11 mouse cellular contexts compared by ENCODE assay signal in the genomic region with DNA sequence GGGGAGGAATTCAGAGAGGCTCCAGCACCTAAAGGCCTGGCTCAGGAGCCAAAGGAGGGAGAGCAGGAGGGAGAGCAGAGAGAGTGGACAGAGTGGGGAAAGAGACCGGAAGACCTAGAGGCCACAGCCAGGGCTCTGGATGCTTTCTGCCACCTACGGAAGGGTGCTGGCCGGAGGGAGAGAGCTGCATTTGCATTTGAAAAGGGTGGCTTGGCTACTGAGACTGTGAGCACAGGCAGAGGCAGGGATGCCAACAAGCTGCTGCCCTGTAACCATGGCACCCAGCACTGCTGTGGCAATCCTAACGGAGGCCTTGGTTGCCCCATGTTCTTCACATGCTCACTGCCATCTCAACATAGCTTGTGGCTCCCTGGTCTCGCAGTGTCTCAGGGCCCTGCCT.
A peak's percentile ranks its signal among the peaks of the same experiment; 100 is the strongest.
DNase-seq lines count a peak whose midpoint lies in the region; ATAC-seq lines count a peak whose summit lies in the region.
"Had no signal": no experiment of that assay in that cellular context is flagged by ENCODE, and none has a peak within 500 bp of the region (broad histone marks: within the 10 kb centered on the region; RNA-seq: fewer than 3 reads in every experiment).

No protein-coding gene starts in this region.

- H3K27me3 ChIP-seq in hindbrain, embryonic 12.5 days = no peaks in the 10 kb centered on the region
- no peaks in the 10 kb centered on the region for H3K27me3 ChIP-seq in neural tube, embryonic 12.5 days (replicated peaks)
- H3K27me3 ChIP-seq: embryonic facial prominence, embryonic 13.5 days had no signal

- no peak overlapping the region; the same call in 1 of the 2 replicates for H3K27ac ChIP-seq in hindbrain, embryonic 12.5 days
- no peak overlapping the region for H3K27ac ChIP-seq in neural tube, embryonic 12.5 days
- H3K27ac ChIP-seq: embryonic facial prominence, embryonic 13.5 days had no signal

- intact Hi-C loops in left cerebral cortex, postnatal 14 days (cut with DNase I) = no loop called here

- H3K9me3 ChIP-seq in hindbrain, embryonic 12.5 days (replicated peaks) = peaks cover 4% of the 10 kb centered on the region; the same call in 1 of the 2 replicates
- H3K9me3 ChIP-seq in neural tube, embryonic 12.5 days = no peaks in the 10 kb centered on the region
- H3K9me3 ChIP-seq: embryonic facial prominence, embryonic 13.5 days had no signal

- no peak overlapping the region for H3K4me2 ChIP-seq in hindbrain, embryonic 12.5 days (replicated peaks)
- no peak overlapping the region for H3K4me2 ChIP-seq in neural tube, embryonic 12.5 days (replicated peaks)
- H3K4me2 ChIP-seq: embryonic facial prominence, embryonic 13.5 days had no signal

- peaks cover 14% of the 10 kb centered on the region for H3K4me1 ChIP-seq in hindbrain, embryonic 12.5 days
- H3K4me1 ChIP-seq in neural tube, embryonic 12.5 days = peaks cover 13% of the 10 kb centered on the region
- H3K4me1 ChIP-seq: embryonic facial prominence, embryonic 13.5 days had no signal

- 12% methylated on average over 5 of the region's 5 CpGs for WGBS in hindbrain, embryonic 12.5 days
- 14% methylated on average over 5 of the region's 5 CpGs for WGBS in neural tube, embryonic 12.5 days

- H3K36me3 ChIP-seq in hindbrain, embryonic 12.5 days = no peaks in the 10 kb centered on the region
- H3K36me3 ChIP-seq in neural tube, embryonic 12.5 days = no peaks in the 10 kb centered on the region
- H3K36me3 ChIP-seq: embryonic facial prominence, embryonic 13.5 days had no signal

- H3K9ac ChIP-seq in hindbrain, embryonic 12.5 days = no peak overlapping the region
- H3K9ac ChIP-seq in neural tube, embryonic 12.5 days = no peak overlapping the region
- H3K9ac ChIP-seq: embryonic facial prominence, embryonic 13.5 days had no signal

- ATAC-seq in hindbrain, embryonic 12.5 days (ENCODE audit: low FRiP score) = peak; percentile 87
- ATAC-seq in neural tube, embryonic 12.5 days (ENCODE audit: low FRiP score, low read depth) = peak; percentile 90
- no peak for ATAC-seq in inflammation-experienced regulatory T-cells, adult 6 months

- no peak overlapping the region for H3K4me3 ChIP-seq in hindbrain, embryonic 12.5 days
- H3K4me3 ChIP-seq in neural tube, embryonic 12.5 days = no peak overlapping the region
- H3K4me3 ChIP-seq: embryonic facial prominence, embryonic 13.5 days had no signal

- DNase-seq in left cerebral cortex, postnatal 14 days (ENCODE audit: low spot score in 2 of 2) = peak; percentile 30 to 32
- no peak for DNase-seq in left cerebral cortex, adult 18-20 months (ENCODE audit: low spot score in 2 of 2)
- DNase-seq in embryo, embryonic 10 days (ENCODE audit: low spot score) = peak; percentile 69
- no peak for DNase-seq in heart, adult 18-20 months
- DNase-seq in kidney, postnatal 10 days = no peak
- DNase-seq: gastrocnemius, postnatal 25 days; lung, adult 18-20 months had no signal

Comparison
In these comparisons a context has a peak if more than half of its experiments do, and no peak if none do; other contexts are left out.
1. DNase-seq: peak in left cerebral cortex, postnatal 14 days (2 of 2) and embryo, embryonic 10 days (single experiment); none in left cerebral cortex, adult 18-20 months (0 of 2), heart, adult 18-20 months (0 of 2) and kidney, postnatal 10 days (single experiment).